Mouse (Mus musculus) cortical plate, adult 2 months (tissue): ENCODE data around the gene Ms4a10.

Source experiments
- CTCF ChIP-seq: fragments of 200-500 bp; IDR thresholded peaks from 2 replicates; pipeline ENCODE4 v1.5.1; 2011; ENCODE audit warnings: mild to moderate bottlenecking, control low read depth, low read length; ENCODE audit not compliant: insufficient read depth; ENCODE audit errors: extremely low read depth
- POLR2A ChIP-seq: fragments of 200-500 bp; IDR thresholded peaks from 2 replicates; pipeline ENCODE4 v1.6.1; 2011; ENCODE audit warnings: mild to moderate bottlenecking, low read length, control low read depth; ENCODE audit not compliant: insufficient read depth; ENCODE audit errors: extremely low read depth

GRCm38 (mm10) chr19:10921058-10921457 is 53.4 kb downstream of the Ms4a10 start:
- TF ChIP-seq POLR2A (no peak), CTCF (no peak)
